Mouse (Mus musculus) heart, adult 8-10 months (tissue): ENCODE data around the gene Prrt2. TPM values are rescaled to one million over a fixed set of nuclear protein-coding genes. Genes with fewer than 3 reads are reported as not detected.

Experiments used
- DNase-seq: peaks from one replicate; pipeline ENCODE4 v3.0.0; 2022; ENCODE audit warnings: low spot score
- total RNA-seq, 4 experiments: library from RNA; stranded (reverse); gene quantifications; 2 replicates each; pipeline ENCODE4 v1.2.4; 2022

The Prrt2 gene
- 1 to 10 TPM in 1 of 4 experiments, under 1 TPM in 1, not detected in 2; 0.87 to 1.1 TPM for total RNA-seq

GRCm38 (mm10) chr7:127020901-127021562 is at the start of gene Prrt2, which contains the start of gene Gm42742:
Gene Prrt2, minus strand, starts transcription at chr7:127021211.
Gene Gm42742, minus strand, starts transcription at chr7:127021097.
- no peak for DNase-seq

- no peak for DNase-seq
These were observed 45.3 kb upstream of the Prrt2 start for GRCm38 (mm10) chr7:127066317-127066716.

DNA sequence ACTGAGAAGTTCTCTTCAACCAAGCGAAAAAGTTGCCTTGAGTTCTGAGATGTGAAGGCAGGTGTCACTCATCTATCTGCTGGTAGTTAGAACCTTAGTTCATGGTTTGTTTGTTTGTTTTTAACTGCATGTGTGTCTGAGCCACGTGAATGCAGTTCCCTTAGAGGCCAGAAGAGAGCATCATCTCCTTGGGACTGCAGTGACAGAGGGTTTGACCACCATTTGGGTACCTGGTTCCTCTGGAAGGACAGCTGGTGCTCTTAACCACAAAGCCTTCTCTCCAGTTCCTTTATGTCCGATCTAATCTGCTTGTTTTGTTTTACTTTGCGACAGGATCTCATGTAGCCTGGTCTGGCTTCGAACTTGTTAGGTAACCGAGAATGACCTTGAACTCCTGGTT is 44.5 kb upstream of the Prrt2 start:
- no peak for DNase-seq

- DNase-seq, result no peak
These were observed 34.1 kb upstream of the Prrt2 start for GRCm38 (mm10) chr7:127055026-127055585.

- peak; percentile 93 for DNase-seq
These were observed 21.1 kb upstream of the Prrt2 start, which contains the start of gene Kif22 for GRCm38 (mm10) chr7:127041851-127042672. Gene Kif22, minus strand, starts transcription at chr7:127042471.

DNA sequence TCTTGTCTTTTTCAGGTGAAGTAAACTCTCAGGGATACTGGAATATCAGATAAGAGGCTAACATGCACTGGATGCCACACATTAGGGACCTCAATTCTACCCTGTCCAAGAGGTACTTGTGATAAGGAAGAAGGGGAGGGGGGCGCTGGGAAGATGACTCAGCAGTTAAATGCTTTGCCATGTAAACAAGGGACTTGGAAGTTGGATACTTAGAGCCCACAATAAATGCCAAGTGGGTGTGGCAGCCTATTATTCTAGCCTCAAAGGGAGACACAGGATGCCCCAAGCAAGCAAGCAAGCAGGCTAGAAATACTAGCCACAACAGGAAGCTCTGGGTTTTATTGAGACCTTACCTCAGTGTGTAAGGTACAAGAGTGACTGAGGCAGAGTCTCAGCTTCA is 10.2 kb upstream of the Prrt2 start:
- DNase-seq, result no peak

DNA sequence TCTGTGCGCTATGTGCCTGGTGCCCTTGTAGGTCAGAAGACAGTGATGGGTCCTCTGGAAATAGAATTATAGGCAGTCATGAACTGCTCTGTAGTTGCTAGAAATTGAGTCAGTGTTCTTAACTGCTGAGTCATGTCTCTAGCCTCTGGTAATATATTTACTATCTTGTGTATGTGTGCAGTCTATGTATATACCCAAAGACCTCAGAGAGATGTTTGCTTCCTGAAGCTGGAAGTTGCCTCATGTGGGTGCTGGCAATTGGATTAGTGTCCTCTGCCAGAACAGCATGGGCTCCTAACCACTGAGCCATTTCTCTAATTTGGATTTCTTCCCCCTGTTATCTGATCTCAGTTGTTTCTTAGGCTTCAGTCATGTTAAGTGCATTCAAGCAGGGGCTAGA is 9.2 kb upstream of the Prrt2 start:
- DNase-seq, result no peak

GRCm38 (mm10) chr7:127027885-127028284 is 6.9 kb upstream of the Prrt2 start:
- no peak for DNase-seq

- peak; percentile 100 for DNase-seq
These were observed 6.1 kb upstream of the Prrt2 start, which contains the start of gene Maz for GRCm38 (mm10) chr7:127026984-127027726. Gene Maz, minus strand, starts transcription at chr7:127027037.

GRCm38 (mm10) chr7:127026616-127026983 is 5.6 kb upstream of the Prrt2 start:
- DNase-seq, result no peak

- no peak for DNase-seq
These were observed 5.2 kb upstream of the Prrt2 start for GRCm38 (mm10) chr7:127026161-127026600.

- DNase-seq, result no peak
These were observed 4.6 kb upstream of the Prrt2 start for GRCm38 (mm10) chr7:127025556-127026160.

GRCm38 (mm10) chr7:127024755-127025555 is 3.9 kb upstream of the Prrt2 start:
- peak; percentile 73 for DNase-seq

- no peak for DNase-seq
These were observed 3.1 kb upstream of the Prrt2 start for GRCm38 (mm10) chr7:127023896-127024690.

- DNase-seq, result no peak
These were observed 2.3 kb upstream of the Prrt2 start for GRCm38 (mm10) chr7:127023272-127023691.

DNA sequence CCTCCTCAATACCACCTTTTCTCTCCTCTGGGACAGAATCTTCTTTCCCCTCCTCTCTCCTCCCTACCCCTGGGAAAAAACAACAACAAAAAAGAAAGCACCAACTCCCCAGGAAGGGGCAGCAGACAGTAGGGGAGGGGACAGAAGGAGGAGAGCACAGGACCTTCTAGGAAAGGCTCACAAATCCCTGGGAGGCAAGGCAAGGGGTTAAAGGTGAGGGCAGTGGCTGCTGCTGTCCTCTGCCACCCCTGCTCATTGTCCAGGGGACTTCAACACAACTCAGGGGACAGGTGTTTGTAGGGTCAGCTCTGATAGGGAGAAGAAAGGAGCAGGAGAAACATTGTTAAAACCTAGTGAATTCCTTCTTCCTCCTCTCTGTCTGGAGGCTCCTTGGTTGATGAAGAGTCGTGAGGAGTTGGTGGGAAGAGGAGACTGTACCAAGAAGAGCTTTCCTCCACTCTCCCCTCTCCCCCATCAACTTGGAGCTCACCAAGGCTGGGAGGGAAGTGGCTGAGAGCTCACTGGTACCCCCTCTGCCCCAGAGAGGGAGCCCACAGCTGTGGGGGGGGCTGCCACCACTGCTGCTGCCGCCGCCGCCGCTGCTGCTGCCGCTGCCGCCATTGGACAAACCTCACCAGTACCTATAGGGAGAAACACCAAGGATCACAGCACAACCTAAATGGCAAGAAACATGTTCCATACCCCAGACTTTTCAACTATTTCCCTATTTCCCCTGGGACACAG is 1.7 kb upstream of the Prrt2 start:
- DNase-seq, result no peak

GRCm38 (mm10) chr7:127021563-127022527 is 834 bp upstream of the Prrt2 start:
- no peak for DNase-seq

DNA sequence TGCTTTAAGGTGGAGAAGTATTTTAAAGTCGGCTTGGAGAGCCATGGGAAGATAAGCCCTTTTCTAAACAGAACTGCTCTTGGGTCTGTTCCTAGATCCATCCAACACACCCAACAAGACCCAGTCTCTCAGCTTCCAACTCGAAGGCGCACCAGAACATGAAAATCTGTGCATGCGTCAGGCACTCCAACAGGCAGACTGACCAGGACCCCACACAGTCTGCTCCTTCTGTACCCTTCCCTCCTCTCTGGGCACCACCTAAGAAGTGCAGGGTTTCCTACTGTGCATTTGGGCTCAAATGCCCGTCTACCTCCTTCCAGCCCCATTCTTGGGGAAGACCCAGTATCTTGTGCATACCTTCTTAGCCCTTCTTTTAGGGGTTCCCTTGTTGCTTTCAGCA is 520 bp downstream of the Prrt2 start:
- no peak for DNase-seq
